Mouse (Mus musculus): ENCODE measurements around the gene Vmn2r89. TPM values are rescaled to one million over a fixed set of nuclear protein-coding genes. Genes with fewer than 3 reads are reported as not detected.
"Not testable (repeated sequence)": the region's sequence is repeated elsewhere in the genome, so short reads cannot be mapped to it uniquely, and the experiment has no call there.

The Vmn2r89 gene
- polyA plus RNA-seq, 1 experiment from 2014 or later: not detected

- ATAC-seq (replicated peaks; ENCODE audit: low FRiP score, low TSS enrichment, low read depth) (no peak), DNase-seq (ENCODE audit: low spot score) (no peak)
- H3K9ac ChIP-seq (ENCODE audit: low read length): no peak overlapping the region
- WGBS: 61% methylated on average over 5 of the region's 5 CpGs
- H3K4me1 ChIP-seq (replicated peaks; ENCODE audit: control insufficient read depth, insufficient read depth, low read length): no peaks in the 10 kb centered on the region
- H3K36me3 ChIP-seq (ENCODE audit: control insufficient read depth, insufficient read depth, low read length): no peaks in the 10 kb centered on the region
- H3K9me3 ChIP-seq (ENCODE audit: control insufficient read depth, low read length): no peaks in the 10 kb centered on the region
- no peak overlapping the region for H3K27ac ChIP-seq (ENCODE audit: low read depth)
- no peak overlapping the region for H3K4me2 ChIP-seq (ENCODE audit: low read length)
- no peak overlapping the region for H3K4me3 ChIP-seq (ENCODE audit: low read depth, low read length)
- H3K27me3 ChIP-seq (replicated peaks; ENCODE audit: control insufficient read depth, insufficient read depth, low read length): no peaks in the 10 kb centered on the region
These were observed 30.5 kb downstream of the Vmn2r89 start for GRCm38 (mm10) chr14:51482051-51482715.

GRCm38 (mm10) chr14:51482971-51483381 lies 31.3 kb downstream of the Vmn2r89 start:
- not testable (repeated sequence) for H3K9me3 ChIP-seq (ENCODE audit: control insufficient read depth, low read length); H3K4me1 ChIP-seq (replicated peaks; ENCODE audit: control insufficient read depth, insufficient read depth, low read length); H3K36me3 ChIP-seq (ENCODE audit: control insufficient read depth, insufficient read depth, low read length); DNase-seq (ENCODE audit: low spot score); H3K4me2 ChIP-seq (ENCODE audit: low read length); ATAC-seq (replicated peaks; ENCODE audit: low FRiP score, low TSS enrichment, low read depth); H3K27ac ChIP-seq (ENCODE audit: low read depth); H3K4me3 ChIP-seq (ENCODE audit: low read depth, low read length); H3K27me3 ChIP-seq (replicated peaks; ENCODE audit: control insufficient read depth, insufficient read depth, low read length); H3K9ac ChIP-seq (ENCODE audit: low read length)
- 79% methylated on average over 10 of the region's 10 CpGs for WGBS

GRCm38 (mm10) chr14:51483671-51484070 lies 32.0 kb downstream of the Vmn2r89 start:
- no peaks in the 10 kb centered on the region for H3K4me1 ChIP-seq (replicated peaks; ENCODE audit: control insufficient read depth, insufficient read depth, low read length)
- H3K27me3 ChIP-seq (replicated peaks; ENCODE audit: control insufficient read depth, insufficient read depth, low read length): no peaks in the 10 kb centered on the region
- no peak overlapping the region for H3K9ac ChIP-seq (ENCODE audit: low read length)
- no peak overlapping the region for H3K4me3 ChIP-seq (ENCODE audit: low read depth, low read length)
- 90% methylated on average over 1 of the region's 1 CpGs for WGBS
- ATAC-seq (replicated peaks; ENCODE audit: low FRiP score, low TSS enrichment, low read depth) (no peak), DNase-seq (ENCODE audit: low spot score) (no peak)
- no peaks in the 10 kb centered on the region for H3K36me3 ChIP-seq (ENCODE audit: control insufficient read depth, insufficient read depth, low read length)
- no peak overlapping the region for H3K4me2 ChIP-seq (ENCODE audit: low read length)
- H3K9me3 ChIP-seq (ENCODE audit: control insufficient read depth, low read length): no peaks in the 10 kb centered on the region
- H3K27ac ChIP-seq (ENCODE audit: low read depth): no peak overlapping the region

GRCm38 (mm10) chr14:51486111-51486510 lies 34.5 kb downstream of the Vmn2r89 start:
- no peaks in the 10 kb centered on the region for H3K36me3 ChIP-seq (ENCODE audit: control insufficient read depth, insufficient read depth, low read length)
- no peak overlapping the region for H3K27ac ChIP-seq (ENCODE audit: low read depth)
- H3K9me3 ChIP-seq (ENCODE audit: control insufficient read depth, low read length): no peaks in the 10 kb centered on the region
- no peak overlapping the region for H3K4me3 ChIP-seq (ENCODE audit: low read depth, low read length)
- ATAC-seq (replicated peaks; ENCODE audit: low FRiP score, low TSS enrichment, low read depth) (no peak), DNase-seq (ENCODE audit: low spot score) (no peak)
- H3K4me2 ChIP-seq (ENCODE audit: low read length): no peak overlapping the region
- WGBS: 83% methylated on average over 1 of the region's 1 CpGs
- no peaks in the 10 kb centered on the region for H3K27me3 ChIP-seq (replicated peaks; ENCODE audit: control insufficient read depth, insufficient read depth, low read length)
- H3K4me1 ChIP-seq (replicated peaks; ENCODE audit: control insufficient read depth, insufficient read depth, low read length): no peaks in the 10 kb centered on the region
- no peak overlapping the region for H3K9ac ChIP-seq (ENCODE audit: low read length)

GRCm38 (mm10) chr14:51495781-51496180 lies 44.1 kb downstream of the Vmn2r89 start:
- H3K4me1 ChIP-seq (replicated peaks; ENCODE audit: control insufficient read depth, insufficient read depth, low read length): no peaks in the 10 kb centered on the region
- ATAC-seq (replicated peaks; ENCODE audit: low FRiP score, low TSS enrichment, low read depth): no peak
- H3K4me3 ChIP-seq (ENCODE audit: low read depth, low read length): no peak overlapping the region
- no peaks in the 10 kb centered on the region for H3K27me3 ChIP-seq (replicated peaks; ENCODE audit: control insufficient read depth, insufficient read depth, low read length)
- no peaks in the 10 kb centered on the region for H3K9me3 ChIP-seq (ENCODE audit: control insufficient read depth, low read length)
- no peak overlapping the region for H3K4me2 ChIP-seq (ENCODE audit: low read length)
- no peak overlapping the region for H3K27ac ChIP-seq (ENCODE audit: low read depth)
- 88% methylated on average over 2 of the region's 2 CpGs for WGBS
- H3K36me3 ChIP-seq (ENCODE audit: control insufficient read depth, insufficient read depth, low read length): no peaks in the 10 kb centered on the region
- no peak overlapping the region for H3K9ac ChIP-seq (ENCODE audit: low read length)
- no peak for DNase-seq (ENCODE audit: low spot score)

- 88% methylated on average over 1 of the region's 1 CpGs for WGBS
- no peaks in the 10 kb centered on the region for H3K27me3 ChIP-seq (replicated peaks; ENCODE audit: control insufficient read depth, insufficient read depth, low read length)
- no peak overlapping the region for H3K9ac ChIP-seq (ENCODE audit: low read length)
- no peak for ATAC-seq (replicated peaks; ENCODE audit: low FRiP score, low TSS enrichment, low read depth)
- H3K4me2 ChIP-seq (ENCODE audit: low read length): no peak overlapping the region
- no peak for DNase-seq (ENCODE audit: low spot score)
- no peaks in the 10 kb centered on the region for H3K4me1 ChIP-seq (replicated peaks; ENCODE audit: control insufficient read depth, insufficient read depth, low read length)
- no peaks in the 10 kb centered on the region for H3K36me3 ChIP-seq (ENCODE audit: control insufficient read depth, insufficient read depth, low read length)
- no peaks in the 10 kb centered on the region for H3K9me3 ChIP-seq (ENCODE audit: control insufficient read depth, low read length)
- H3K4me3 ChIP-seq (ENCODE audit: low read depth, low read length): no peak overlapping the region
- no peak overlapping the region for H3K27ac ChIP-seq (ENCODE audit: low read depth)
These were observed 45.3 kb downstream of the Vmn2r89 start for GRCm38 (mm10) chr14:51496955-51497354.

- 98% methylated on average over 2 of the region's 2 CpGs for WGBS
- H3K27ac ChIP-seq (ENCODE audit: low read depth): no peak overlapping the region
- no peaks in the 10 kb centered on the region for H3K9me3 ChIP-seq (ENCODE audit: control insufficient read depth, low read length)
- no peaks in the 10 kb centered on the region for H3K27me3 ChIP-seq (replicated peaks; ENCODE audit: control insufficient read depth, insufficient read depth, low read length)
- H3K4me3 ChIP-seq (ENCODE audit: low read depth, low read length): no peak overlapping the region
- ATAC-seq (replicated peaks; ENCODE audit: low FRiP score, low TSS enrichment, low read depth) (no peak), DNase-seq (ENCODE audit: low spot score) (no peak)
- no peak overlapping the region for H3K9ac ChIP-seq (ENCODE audit: low read length)
- no peak overlapping the region for H3K4me2 ChIP-seq (ENCODE audit: low read length)
- H3K36me3 ChIP-seq (ENCODE audit: control insufficient read depth, insufficient read depth, low read length): no peaks in the 10 kb centered on the region
- no peaks in the 10 kb centered on the region for H3K4me1 ChIP-seq (replicated peaks; ENCODE audit: control insufficient read depth, insufficient read depth, low read length)
These were observed 46.3 kb downstream of the Vmn2r89 start for GRCm38 (mm10) chr14:51497958-51498357.

- no peak overlapping the region for H3K4me3 ChIP-seq (ENCODE audit: low read depth, low read length)
- 81% methylated on average over 2 of the region's 2 CpGs for WGBS
- H3K4me2 ChIP-seq (ENCODE audit: low read length): no peak overlapping the region
- DNase-seq (ENCODE audit: low spot score) (no peak), ATAC-seq (replicated peaks; ENCODE audit: low FRiP score, low TSS enrichment, low read depth) (no peak)
- no peak overlapping the region for H3K9ac ChIP-seq (ENCODE audit: low read length)
- H3K9me3 ChIP-seq (ENCODE audit: control insufficient read depth, low read length): no peaks in the 10 kb centered on the region
- H3K27ac ChIP-seq (ENCODE audit: low read depth): no peak overlapping the region
- no peaks in the 10 kb centered on the region for H3K27me3 ChIP-seq (replicated peaks; ENCODE audit: control insufficient read depth, insufficient read depth, low read length)
- no peaks in the 10 kb centered on the region for H3K4me1 ChIP-seq (replicated peaks; ENCODE audit: control insufficient read depth, insufficient read depth, low read length)
- no peaks in the 10 kb centered on the region for H3K36me3 ChIP-seq (ENCODE audit: control insufficient read depth, insufficient read depth, low read length)
These were observed 48.1 kb downstream of the Vmn2r89 start for GRCm38 (mm10) chr14:51499707-51500275.

- Histone ChIP-seq H3K27me3 (replicated peaks; ENCODE audit: control insufficient read depth, insufficient read depth, low read length) (no peaks in the 10 kb centered on the region), H3K27ac (ENCODE audit: low read depth) (no peak overlapping the region), H3K4me1 (replicated peaks; ENCODE audit: control insufficient read depth, insufficient read depth, low read length) (no peaks in the 10 kb centered on the region), H3K9me3 (ENCODE audit: control insufficient read depth, low read length) (no peaks in the 10 kb centered on the region), H3K9ac (ENCODE audit: low read length) (no peak overlapping the region), H3K4me2 (ENCODE audit: low read length) (no peak overlapping the region), H3K36me3 (ENCODE audit: control insufficient read depth, insufficient read depth, low read length) (no peaks in the 10 kb centered on the region), H3K4me3 (ENCODE audit: low read depth, low read length) (no peak overlapping the region)
- DNase-seq (ENCODE audit: low spot score) (no peak), ATAC-seq (replicated peaks; ENCODE audit: low FRiP score, low TSS enrichment, low read depth) (no peak)
- 92% methylated on average over 4 of the region's 4 CpGs for WGBS
These were observed 48.8 kb downstream of the Vmn2r89 start for GRCm38 (mm10) chr14:51500461-51500860.

All from intestine, embryonic 14.5 days (tissue).